Mouse (Mus musculus): ENCODE data around the gene Prr36. TPM values are rescaled to one million over a fixed set of nuclear protein-coding genes. Genes with fewer than 3 reads are reported as not detected.

The Prr36 gene
- polyA plus RNA-seq, 1 experiment from 2014 or later, result 1.3 TPM

Other genes starting within 250 kb of the Prr36 start
- gene Cd209f, start 111.6 kb downstream of the Prr36 start, polyA plus RNA-seq (2015; fragmentation: Nextera tagmentation; extraction: Ambion mirVana), result not detected in 2 replicates
- gene Cd209g, start 83.4 kb downstream of the Prr36 start, polyA plus RNA-seq (2015; fragmentation: Nextera tagmentation; extraction: Ambion mirVana), result not detected in 2 replicates
- 31.3 and 34.0 TPM in 2 replicates for gene Evi5l, start 50.9 kb downstream of the Prr36 start, polyA plus RNA-seq (2015; fragmentation: Nextera tagmentation; extraction: Ambion mirVana)
- gene Lrrc8e, start 9.4 kb upstream of the Prr36 start, polyA plus RNA-seq (2015; fragmentation: Nextera tagmentation; extraction: Ambion mirVana), result 0.41 and 0.62 TPM in 2 replicates
- 29.3 and 29.9 TPM in 2 replicates for gene Map2k7, start 21.3 kb upstream of the Prr36 start, polyA plus RNA-seq (2015; fragmentation: Nextera tagmentation; extraction: Ambion mirVana)
- 1.3 and 2.4 TPM in 2 replicates for gene Gm49320, start 21.4 kb upstream of the Prr36 start, polyA plus RNA-seq (2015; fragmentation: Nextera tagmentation; extraction: Ambion mirVana)
- gene Tgfbr3l, start 30.8 kb upstream of the Prr36 start, polyA plus RNA-seq (2015; fragmentation: Nextera tagmentation; extraction: Ambion mirVana), result 4.6 and 5.7 TPM in 2 replicates
- 63.8 and 68.4 TPM in 2 replicates for gene Snapc2, start 35.6 kb upstream of the Prr36 start, polyA plus RNA-seq (2015; fragmentation: Nextera tagmentation; extraction: Ambion mirVana)
- gene Ctxn1, start 41.8 kb upstream of the Prr36 start, polyA plus RNA-seq (2015; fragmentation: Nextera tagmentation; extraction: Ambion mirVana), result 91.7 and 93.9 TPM in 2 replicates
- 62.9 and 63.0 TPM in 2 replicates for gene Timm44, start 58.5 kb upstream of the Prr36 start, polyA plus RNA-seq (2015; fragmentation: Nextera tagmentation; extraction: Ambion mirVana)
- 19.9 and 20.4 TPM in 2 replicates for gene Ccl25, start 107.8 kb upstream of the Prr36 start, polyA plus RNA-seq (2015; fragmentation: Nextera tagmentation; extraction: Ambion mirVana)
- gene Elavl1, start 108.0 kb upstream of the Prr36 start, polyA plus RNA-seq (2015; fragmentation: Nextera tagmentation; extraction: Ambion mirVana), result 268 and 283 TPM in 2 replicates